Mouse (Mus musculus): ENCODE measurements around the gene Mkrn2.

The Mkrn2 gene

GRCm38 (mm10) chr6:115601715-115602523, at the start of gene Mkrn2:
TSS of gene Mkrn2 (plus strand) at chr6:115601902.
- peak; percentile 91 for DNase-seq (ENCODE audit: low spot score)

DNA sequence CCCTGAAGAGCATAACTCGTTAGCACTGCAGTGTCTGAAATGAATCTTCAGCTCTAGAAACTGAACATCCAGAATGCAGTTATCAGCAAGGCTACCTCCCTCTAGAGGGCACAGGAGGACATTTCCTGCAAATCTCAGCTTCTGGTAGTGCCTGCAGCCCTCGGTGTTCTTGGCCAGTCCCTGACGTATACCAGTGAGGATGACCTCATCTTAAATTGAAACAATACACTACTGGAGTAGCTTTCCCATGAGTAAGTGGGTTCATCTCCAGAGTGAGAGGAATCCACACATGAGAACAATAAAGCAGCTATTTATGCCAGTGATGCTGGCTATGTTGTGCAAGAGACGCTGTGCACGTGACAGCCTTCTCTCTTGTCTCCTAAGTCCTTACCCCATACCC, 46.2 kb upstream of the Mkrn2 start:
- DNase-seq (ENCODE audit: low spot score) = no peak

- no peak for DNase-seq (ENCODE audit: low spot score)
Measured at GRCm38 (mm10) chr6:115558176-115558575, 43.5 kb upstream of the Mkrn2 start.

GRCm38 (mm10) chr6:115559651-115560632, 41.8 kb upstream of the Mkrn2 start:
- peak; percentile 58 for DNase-seq (ENCODE audit: low spot score)

- no peak for DNase-seq (ENCODE audit: low spot score)
Measured at GRCm38 (mm10) chr6:115565479-115566045, 36.1 kb upstream of the Mkrn2 start.

- DNase-seq (ENCODE audit: low spot score) = no peak
Measured at GRCm38 (mm10) chr6:115574171-115574570, 27.5 kb upstream of the Mkrn2 start.

DNA sequence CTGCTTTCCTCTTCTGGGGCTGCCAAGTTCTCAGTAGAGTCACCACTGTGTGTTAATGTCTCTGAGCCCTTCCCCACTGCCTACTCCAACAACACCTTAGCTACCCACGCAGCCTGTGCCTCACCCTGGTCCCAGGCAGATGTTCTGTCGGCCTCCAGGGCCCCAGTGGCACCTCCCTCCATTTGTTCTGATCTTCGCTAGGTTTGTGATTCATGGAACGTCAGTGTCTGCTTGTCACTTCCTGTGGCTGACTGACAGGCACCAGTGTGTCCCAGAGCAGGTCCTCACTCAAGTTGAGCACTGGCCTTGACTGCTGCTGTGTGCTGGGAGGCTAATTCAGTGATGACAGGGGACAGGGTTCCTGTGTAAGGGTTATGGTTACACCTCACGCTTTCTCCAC, 24.3 kb upstream of the Mkrn2 start:
- no peak for DNase-seq (ENCODE audit: low spot score)

DNA sequence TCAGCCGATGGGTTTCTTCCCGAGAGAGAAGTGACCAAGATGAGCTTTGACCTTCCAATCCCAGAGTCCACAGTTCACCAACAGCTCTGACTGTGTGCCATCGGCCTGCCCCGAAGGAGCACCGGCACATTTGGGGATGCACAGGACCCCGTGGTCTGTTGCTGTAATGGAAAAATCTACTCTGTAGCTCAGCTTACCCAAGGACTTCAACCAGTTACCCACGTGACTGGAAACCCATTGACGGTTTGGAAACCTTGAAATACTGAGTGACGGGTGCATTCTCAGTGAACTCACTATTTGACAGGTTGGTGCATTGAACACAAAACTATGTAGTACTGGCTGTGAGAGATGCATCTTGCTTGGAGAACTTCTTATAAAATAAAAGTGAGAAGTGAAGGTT, 23.8 kb upstream of the Mkrn2 start:
- no peak for DNase-seq (ENCODE audit: low spot score)

- DNase-seq (ENCODE audit: low spot score) = no peak
Measured at GRCm38 (mm10) chr6:115580810-115581209, 20.9 kb upstream of the Mkrn2 start.

- DNase-seq (ENCODE audit: low spot score) = no peak
Measured at GRCm38 (mm10) chr6:115582328-115583115, 19.2 kb upstream of the Mkrn2 start.

- DNase-seq (ENCODE audit: low spot score) = no peak
Measured at GRCm38 (mm10) chr6:115583430-115584125, 18.1 kb upstream of the Mkrn2 start.

DNA sequence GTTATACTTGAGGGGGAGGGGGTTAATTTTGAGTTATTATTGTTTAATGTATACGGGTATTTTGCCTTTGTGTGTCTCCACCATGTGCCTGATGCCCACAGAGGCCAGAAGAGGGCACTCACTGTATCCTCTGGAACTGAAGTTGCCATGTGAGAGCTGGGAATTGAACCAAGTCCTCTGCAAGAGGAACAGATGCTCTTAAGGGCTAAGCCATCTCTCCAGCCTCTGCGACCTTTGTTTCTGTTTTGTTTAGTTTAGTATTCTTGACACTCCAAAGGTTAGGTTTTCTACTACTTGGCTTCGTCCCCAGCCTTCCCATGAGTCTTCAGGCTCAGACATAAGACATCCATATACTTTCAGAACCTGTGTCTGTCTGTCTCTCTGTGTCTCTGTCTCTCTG, 17.5 kb upstream of the Mkrn2 start:
- no peak for DNase-seq (ENCODE audit: low spot score)

GRCm38 (mm10) chr6:115586321-115586720, 15.4 kb upstream of the Mkrn2 start:
- DNase-seq (ENCODE audit: low spot score) = no peak

GRCm38 (mm10) chr6:115591692-115592359, 9.9 kb upstream of the Mkrn2 start:
- no peak for DNase-seq (ENCODE audit: low spot score)

DNA sequence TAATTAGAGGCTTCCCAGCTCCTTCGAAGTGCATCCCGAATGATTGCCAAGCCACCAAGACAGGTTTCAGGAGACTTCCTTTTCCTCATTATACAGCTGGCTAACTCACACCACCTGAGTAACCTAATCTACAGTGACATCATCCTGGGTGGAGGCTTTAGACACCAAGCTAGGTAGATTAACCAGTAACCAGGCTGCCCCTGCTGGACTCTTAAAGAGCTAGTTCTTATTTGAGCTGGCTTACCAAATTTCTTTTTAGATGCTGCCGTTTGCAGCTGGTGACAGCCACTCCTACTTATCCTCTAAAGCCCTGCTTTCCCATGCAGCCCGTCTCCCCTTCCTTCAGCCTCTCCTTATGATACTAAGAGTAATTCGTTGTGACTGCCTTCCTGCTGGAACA, 9.2 kb upstream of the Mkrn2 start, which contains the start of gene Mkrn2os:
TSS of gene Mkrn2os (minus strand) at position 119 of the 400 bp plus-strand sequence.
- DNase-seq (ENCODE audit: low spot score) = no peak

DNA sequence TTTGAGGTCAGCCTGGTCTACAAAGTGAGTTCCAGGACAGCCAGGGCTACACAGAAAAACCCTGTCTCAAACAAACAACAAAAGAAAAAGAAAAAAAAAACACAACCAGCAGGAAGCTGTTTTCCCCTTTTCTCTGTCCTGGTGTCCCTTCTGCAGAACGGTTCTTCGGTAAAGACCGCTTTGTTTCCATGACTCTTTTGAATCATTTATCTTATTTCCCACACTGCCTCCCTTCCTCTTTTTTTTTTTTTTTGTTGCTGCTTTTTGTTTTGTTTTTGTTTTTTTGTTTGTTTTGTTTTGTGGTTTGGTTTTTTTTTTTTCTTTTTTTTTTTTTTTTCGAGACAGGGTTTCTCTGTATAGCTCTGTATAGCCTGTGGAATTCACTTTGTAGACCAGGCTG, 8.4 kb upstream of the Mkrn2 start:
- DNase-seq (ENCODE audit: low spot score) = no peak

GRCm38 (mm10) chr6:115594463-115594862, 7.2 kb upstream of the Mkrn2 start:
- no peak for DNase-seq (ENCODE audit: low spot score)

DNA sequence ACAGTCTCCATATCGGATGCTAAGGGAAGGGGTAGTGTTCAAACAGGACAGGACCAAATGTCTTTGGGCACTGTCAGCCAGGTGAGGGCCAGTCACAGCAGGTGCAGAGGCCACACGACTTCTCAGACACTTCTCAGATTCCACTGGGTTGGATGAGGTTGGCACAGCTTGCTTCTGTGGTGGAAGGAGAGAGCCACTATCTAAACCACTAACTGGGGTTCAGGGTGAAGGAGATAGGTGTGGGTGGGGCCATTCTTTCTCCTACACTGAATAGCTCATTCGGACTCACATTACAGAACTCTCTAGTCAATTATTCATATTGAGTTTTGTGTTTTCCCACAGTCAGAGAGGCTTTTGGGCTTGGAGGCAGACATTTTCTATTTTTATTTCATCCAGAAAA, 6.0 kb upstream of the Mkrn2 start:
- no peak for DNase-seq (ENCODE audit: low spot score)

DNA sequence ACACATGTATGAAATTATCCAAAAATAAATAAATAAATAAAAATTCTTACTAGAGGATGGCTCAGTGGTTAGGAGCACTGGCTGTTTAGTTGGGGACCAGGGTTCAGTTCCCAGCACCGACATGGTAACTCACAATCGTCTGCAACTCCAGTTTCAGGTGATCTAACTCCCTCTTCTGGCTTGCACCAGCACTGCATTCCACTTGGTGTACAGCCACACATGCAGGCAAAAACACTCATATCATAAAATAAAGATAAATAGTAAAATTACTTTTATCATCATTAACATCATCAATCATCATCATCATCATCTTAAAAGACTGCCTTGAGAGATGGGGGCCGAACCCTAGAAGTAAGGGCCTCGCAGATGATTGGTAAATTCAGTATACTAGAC, 384 bp upstream of the Mkrn2 start:
- peak; percentile 52 for DNase-seq (ENCODE audit: low spot score)

DNA sequence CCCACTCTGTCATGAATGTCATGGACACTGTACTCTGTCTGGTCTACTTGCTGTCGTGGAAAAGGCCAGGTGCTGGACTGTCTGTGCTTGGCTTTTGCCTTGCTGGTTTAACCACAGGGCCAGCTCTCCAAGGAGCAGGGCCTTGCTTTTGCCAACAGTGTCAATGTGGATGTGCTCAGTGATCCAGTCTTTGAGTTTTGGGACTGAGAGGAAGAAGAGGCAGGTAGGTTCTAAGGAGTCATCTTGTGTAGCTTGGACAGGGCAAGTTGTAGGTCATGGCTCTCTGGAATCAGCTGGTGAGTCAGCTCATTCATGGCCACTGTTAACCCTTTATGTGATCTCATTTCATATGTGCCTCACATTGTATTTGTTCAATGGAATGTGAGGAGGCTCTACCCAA, 4.8 kb downstream of the Mkrn2 start:
- DNase-seq (ENCODE audit: low spot score) = no peak

- DNase-seq (ENCODE audit: low spot score) = no peak
Measured at GRCm38 (mm10) chr6:115607429-115607828, 5.7 kb downstream of the Mkrn2 start.
